In the genomic region with DNA sequence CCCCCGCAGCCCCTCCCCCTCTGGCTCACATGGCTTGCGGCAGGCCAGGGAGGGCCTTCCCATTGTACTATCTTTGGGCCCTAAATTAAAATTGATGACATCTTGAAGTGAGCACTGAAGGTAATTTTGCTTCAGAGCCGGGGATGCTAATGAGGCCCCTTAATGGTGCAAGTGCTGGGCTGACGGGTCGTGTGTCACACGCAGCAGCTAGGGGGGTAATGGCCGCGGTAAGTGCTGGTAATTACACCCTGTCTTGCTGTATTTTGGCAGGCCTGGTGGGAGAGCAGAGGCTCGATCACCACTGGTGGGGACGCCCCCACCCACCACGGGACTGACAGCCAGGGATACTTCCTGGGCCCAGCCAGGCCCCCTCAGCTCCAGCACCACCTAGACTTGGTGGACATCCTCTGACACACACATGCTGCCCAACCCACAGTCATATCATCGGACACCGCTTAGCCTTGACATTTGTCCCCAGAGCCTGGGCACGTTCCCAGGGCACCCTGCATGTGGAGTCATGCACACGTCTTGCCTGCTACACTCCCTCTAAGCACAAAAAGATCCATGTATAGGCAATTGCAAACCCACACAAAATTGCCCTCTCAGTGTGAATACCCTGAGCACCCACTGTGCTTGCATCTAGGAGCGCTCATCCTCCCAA, we compare ENCODE assay signal across 13 mouse cellular contexts. TPM values are rescaled to one million over a fixed set of nuclear protein-coding genes. Genes with fewer than 3 reads are reported as not detected.
DNase-seq lines count a peak whose midpoint lies in the region; ATAC-seq lines count a peak whose summit lies in the region.
"Had no signal": no experiment of that assay in that cellular context is flagged by ENCODE, and none has a peak within 500 bp of the region (broad histone marks: within the 10 kb centered on the region; RNA-seq: fewer than 3 reads in every experiment).

No protein-coding gene starts in this region.

- no peaks in the 10 kb centered on the region for H3K36me3 ChIP-seq in hindbrain, embryonic 11.5 days (ENCODE audit: control insufficient read depth, insufficient read depth, low read length)
- no peaks in the 10 kb centered on the region for H3K36me3 ChIP-seq in hindbrain, embryonic 14.5 days (replicated peaks; ENCODE audit: control insufficient read depth, insufficient read depth)
- no peaks in the 10 kb centered on the region for H3K36me3 ChIP-seq in forebrain, embryonic 12.5 days (replicated peaks)
- no peaks in the 10 kb centered on the region for H3K36me3 ChIP-seq in neural tube, embryonic 11.5 days (ENCODE audit: control insufficient read depth, insufficient read depth, low read length)
- H3K36me3 ChIP-seq: intestine, embryonic 15.5 days had no signal

- intact Hi-C loops in left cerebral cortex, postnatal 4 days (cut with DNase I) = no loop called here
- intact Hi-C loops in left cerebral cortex, postnatal 10 days (cut with DNase I) = no loop called here

- peaks cover 5% of the 10 kb centered on the region; the same call in 1 of the 2 replicates for H3K4me1 ChIP-seq in hindbrain, embryonic 11.5 days (replicated peaks; ENCODE audit: control insufficient read depth, insufficient read depth, low read length)
- peaks cover 7% of the 10 kb centered on the region for H3K4me1 ChIP-seq in hindbrain, embryonic 14.5 days (replicated peaks; ENCODE audit: control insufficient read depth, insufficient read depth, low read length)
- peaks cover 27% of the 10 kb centered on the region for H3K4me1 ChIP-seq in forebrain, embryonic 12.5 days
- peaks cover 15% of the 10 kb centered on the region for H3K4me1 ChIP-seq in neural tube, embryonic 11.5 days (ENCODE audit: control insufficient read depth, insufficient read depth, low read length)

- H3K9me3 ChIP-seq in hindbrain, embryonic 11.5 days (ENCODE audit: control insufficient read depth, low read length) = no peaks in the 10 kb centered on the region
- no peaks in the 10 kb centered on the region for H3K9me3 ChIP-seq in hindbrain, embryonic 14.5 days (ENCODE audit: control insufficient read depth, low read length)
- no peaks in the 10 kb centered on the region for H3K9me3 ChIP-seq in forebrain, embryonic 12.5 days
- no peaks in the 10 kb centered on the region for H3K9me3 ChIP-seq in neural tube, embryonic 11.5 days (ENCODE audit: control insufficient read depth, low read length)
- H3K9me3 ChIP-seq: intestine, embryonic 15.5 days had no signal

- DNase-seq in adrenal gland, adult 2 months = peak; percentile 82
- no peak for DNase-seq in adrenal gland, adult 8-10 months
- no peak for DNase-seq in hindbrain, embryonic 11.5 days (ENCODE audit: low spot score)
- no peak for DNase-seq in hindbrain, embryonic 14.5 days (ENCODE audit: low spot score)
- peak; percentile 55 for DNase-seq in neural tube, embryonic 11.5 days (ENCODE audit: low spot score)
- DNase-seq in left cerebral cortex, postnatal 4 days = no peak
- no peak for DNase-seq in left cerebral cortex, postnatal 10 days (ENCODE audit: extremely low spot score in 1 of 2, low spot score in 2 of 2)
- DNase-seq: gastrocnemius, postnatal 25 days had no signal

- H3K27ac ChIP-seq in hindbrain, embryonic 11.5 days (ENCODE audit: low read depth, low read length) = peak overlapping the region; percentile 51; the same call in 1 of the 2 replicates
- no peak overlapping the region for H3K27ac ChIP-seq in hindbrain, embryonic 14.5 days
- peak overlapping the region; percentile 20; the same call in 1 of the 2 replicates for H3K27ac ChIP-seq in forebrain, embryonic 12.5 days
- peak overlapping the region; percentile 44; the same call in 1 of the 2 replicates for H3K27ac ChIP-seq in neural tube, embryonic 11.5 days (ENCODE audit: low read depth, low read length)
- H3K27ac ChIP-seq: intestine, embryonic 15.5 days; liver, embryonic 14.5 days; macrophage had no signal

- WGBS in hindbrain, embryonic 11.5 days = 44% methylated on average over 16 of the region's 16 CpGs
- WGBS in hindbrain, embryonic 14.5 days = 45% methylated on average over 16 of the region's 16 CpGs
- WGBS in forebrain, embryonic 12.5 days = 47% methylated on average over 16 of the region's 16 CpGs
- WGBS in neural tube, embryonic 11.5 days = 29% methylated on average over 16 of the region's 16 CpGs

- no peak overlapping the region for H3K4me3 ChIP-seq in hindbrain, embryonic 11.5 days (ENCODE audit: low read depth, low read length)
- no peak overlapping the region for H3K4me3 ChIP-seq in hindbrain, embryonic 14.5 days (replicated peaks; ENCODE audit: low read length)
- no peak overlapping the region for H3K4me3 ChIP-seq in forebrain, embryonic 12.5 days (replicated peaks)
- H3K4me3 ChIP-seq in neural tube, embryonic 11.5 days (ENCODE audit: low read depth, low read length) = no peak overlapping the region
- H3K4me3 ChIP-seq: erythroblast, embryonic 14.5 days; intestine, embryonic 15.5 days had no signal

- no peak overlapping the region for H3K9ac ChIP-seq in hindbrain, embryonic 11.5 days (ENCODE audit: low read depth, low read length)
- no peak overlapping the region for H3K9ac ChIP-seq in hindbrain, embryonic 14.5 days
- H3K9ac ChIP-seq in forebrain, embryonic 12.5 days = no peak overlapping the region
- no peak overlapping the region for H3K9ac ChIP-seq in neural tube, embryonic 11.5 days (ENCODE audit: low read length)
- H3K9ac ChIP-seq: intestine, embryonic 15.5 days; liver, embryonic 14.5 days had no signal

- ATAC-seq in hindbrain, embryonic 11.5 days (ENCODE audit: low FRiP score) = peak; percentile 27
- ATAC-seq in hindbrain, embryonic 14.5 days (ENCODE audit: low FRiP score) = no peak
- peak; percentile 55 for ATAC-seq in forebrain, embryonic 12.5 days (ENCODE audit: low FRiP score)
- peak; percentile 29; the same call in 1 of the 2 replicates for ATAC-seq in neural tube, embryonic 11.5 days (ENCODE audit: insufficient read depth, low FRiP score, low TSS enrichment)
- ATAC-seq: intestine, embryonic 15.5 days had no signal

- H3K27me3 ChIP-seq in hindbrain, embryonic 11.5 days (ENCODE audit: control insufficient read depth, insufficient read depth, low read length) = no peaks in the 10 kb centered on the region
- H3K27me3 ChIP-seq in hindbrain, embryonic 14.5 days (ENCODE audit: control insufficient read depth, insufficient read depth, low read length) = no peaks in the 10 kb centered on the region
- peaks cover 14% of the 10 kb centered on the region for H3K27me3 ChIP-seq in forebrain, embryonic 12.5 days
- no peaks in the 10 kb centered on the region for H3K27me3 ChIP-seq in neural tube, embryonic 11.5 days (ENCODE audit: control insufficient read depth, insufficient read depth, low read length)
- H3K27me3 ChIP-seq: intestine, embryonic 15.5 days had no signal

- H3K4me2 ChIP-seq in hindbrain, embryonic 11.5 days (replicated peaks; ENCODE audit: low read depth, low read length) = no peak overlapping the region
- H3K4me2 ChIP-seq in hindbrain, embryonic 14.5 days (replicated peaks) = no peak overlapping the region
- H3K4me2 ChIP-seq in forebrain, embryonic 12.5 days = no peak overlapping the region; the same call in 1 of the 2 replicates
- no peak overlapping the region for H3K4me2 ChIP-seq in neural tube, embryonic 11.5 days (ENCODE audit: low read depth)
- H3K4me2 ChIP-seq: intestine, embryonic 15.5 days had no signal

RNA-seq across cellular contexts. Expression of a gene that starts 38.2 kb away (rescaled TPM):
- total RNA-seq in adrenal gland, adult 2 months (2021) = 1 to 10 TPM; 1.2 to 2.1 TPM
- polyA plus RNA-seq in adrenal gland, adult 2 months (2012; rRNA removed) = 15.8 and 24.2 TPM in 2 replicates
- 1 to 10 TPM; 1.2 to 3.3 (median 1.6) TPM for total RNA-seq in adrenal gland, adult 8-10 months (2022)
- polyA plus RNA-seq in hindbrain, embryonic 11.5 days (2014; fragmentation: Nextera tagmentation; extraction: Ambion mirVana) = 39.0 and 40.5 TPM in 2 replicates
- polyA plus RNA-seq in hindbrain, embryonic 14.5 days (2014; fragmentation: Nextera tagmentation; extraction: Ambion mirVana) = 7.5 and 7.7 TPM in 2 replicates
- 7.2 and 9.9 TPM in 2 replicates for polyA plus RNA-seq in forebrain, embryonic 12.5 days (2016; fragmentation: Nextera tagmentation; extraction: Ambion mirVana)
- polyA plus RNA-seq in neural tube, embryonic 11.5 days (2014; fragmentation: Nextera tagmentation; extraction: Ambion mirVana) = 43.4 and 50.3 TPM in 2 replicates
- 1 to 10 TPM; 2.5 to 3.7 TPM for total RNA-seq in left cerebral cortex, postnatal 4 days (2021)
- total RNA-seq in left cerebral cortex, postnatal 10 days (2021) = 1 to 10 TPM; 1.5 to 1.7 TPM
- polyA plus RNA-seq: macrophage had no signal

RNA-seq across cellular contexts. Expression of a gene that starts 59.5 kb away (rescaled TPM):
- 10 to 100 TPM; 14.7 to 24.5 TPM for total RNA-seq in adrenal gland, adult 2 months (2021)
- 65.7 and 100.0 TPM in 2 replicates for polyA plus RNA-seq in adrenal gland, adult 2 months (2012; rRNA removed)
- total RNA-seq in adrenal gland, adult 8-10 months (2022) = 10 to 100 TPM; 17.3 to 32.1 (median 24.2) TPM
- polyA plus RNA-seq in hindbrain, embryonic 11.5 days (2014; fragmentation: Nextera tagmentation; extraction: Ambion mirVana) = 2.5 TPM in 2 replicates
- 2.8 and 4.2 TPM in 2 replicates for polyA plus RNA-seq in hindbrain, embryonic 14.5 days (2014; fragmentation: Nextera tagmentation; extraction: Ambion mirVana)
- 1.7 and 2.4 TPM in 2 replicates for polyA plus RNA-seq in forebrain, embryonic 12.5 days (2016; fragmentation: Nextera tagmentation; extraction: Ambion mirVana)
- polyA plus RNA-seq in neural tube, embryonic 11.5 days (2014; fragmentation: Nextera tagmentation; extraction: Ambion mirVana) = 1.8 and 2.0 TPM in 2 replicates
- total RNA-seq in left cerebral cortex, postnatal 4 days (2021) = 1 to 10 TPM; 5.0 to 5.7 TPM
- total RNA-seq in left cerebral cortex, postnatal 10 days (2021) = 1 to 10 TPM; 6.1 to 6.2 TPM

Comparison
In these comparisons a context has a peak if more than half of its experiments do, and no peak if none do; other contexts are left out.
1. DNase-seq: peak in adrenal gland, adult 2 months (single experiment) and neural tube, embryonic 11.5 days (single experiment); none in adrenal gland, adult 8-10 months (single experiment), hindbrain, embryonic 11.5 days (single experiment), hindbrain, embryonic 14.5 days (single experiment), left cerebral cortex, postnatal 4 days (single experiment) and left cerebral cortex, postnatal 10 days (0 of 2).
2. RNA of a gene that starts 59.5 kb away (polyA plus RNA-seq): 65.7 to 100.0 TPM in adrenal gland, adult 2 months; 2.8 to 4.2 TPM in hindbrain, embryonic 14.5 days, 2.5 TPM in hindbrain, embryonic 11.5 days, 1.7 to 2.4 TPM in forebrain, embryonic 12.5 days and 1.8 to 2.0 TPM in neural tube, embryonic 11.5 days; every median in the first group is over 10 times any median in the second.